8 mouse cellular contexts compared by ENCODE assay signal in genomic region chr4:127024240-127024639, GRCm38 (mm10). TPM values are rescaled to one million over a fixed set of nuclear protein-coding genes. Genes with fewer than 3 reads are reported as not detected.
DNase-seq lines count a peak whose midpoint lies in the region; ATAC-seq lines count a peak whose summit lies in the region.

No protein-coding gene starts in this region.

- H3K9ac ChIP-seq in kidney, embryonic 14.5 days (ENCODE audit: low read depth, low read length), result peak overlapping the region; percentile 100; the same call in 1 of the 2 replicates
- H3K9ac ChIP-seq in intestine, embryonic 14.5 days (ENCODE audit: low read length), result peak overlapping the region; percentile 99

- no peak for DNase-seq in kidney, postnatal 36 days
- DNase-seq in embryonic facial prominence, embryonic 10.5 days (ENCODE audit: low spot score), result no peak
- no peak for DNase-seq in intestine, embryonic 14.5 days (ENCODE audit: low spot score)
- DNase-seq in naive thymus-derived CD4-positive, alpha-beta T cell, adult 2 months (ENCODE audit: low read depth), result peak; percentile 21
- no peak for DNase-seq in layer of hippocampus, postnatal 36 days
- no peak for DNase-seq in right cerebral cortex, postnatal 25 days
- no peak for DNase-seq in right cerebral cortex, adult 2 months (ENCODE audit: low spot score in 2 of 2)

- no peak overlapping the region for H3K27ac ChIP-seq in kidney, embryonic 14.5 days (ENCODE audit: low read depth, low read length)
- no peak overlapping the region for H3K27ac ChIP-seq in embryonic facial prominence, embryonic 10.5 days (replicated peaks)
- no peak overlapping the region for H3K27ac ChIP-seq in intestine, embryonic 14.5 days (ENCODE audit: low read depth)

- peaks cover 16% of the 10 kb centered on the region for H3K4me1 ChIP-seq in kidney, embryonic 14.5 days (ENCODE audit: control insufficient read depth, insufficient read depth, low read length)
- H3K4me1 ChIP-seq in embryonic facial prominence, embryonic 10.5 days, result peaks cover 25% of the 10 kb centered on the region
- H3K4me1 ChIP-seq in intestine, embryonic 14.5 days (replicated peaks; ENCODE audit: control insufficient read depth, insufficient read depth, low read length), result peaks cover 17% of the 10 kb centered on the region

- 33% methylated on average over 1 of the region's 1 CpGs for WGBS in kidney, embryonic 14.5 days
- 85% methylated on average over 1 of the region's 1 CpGs for WGBS in embryonic facial prominence, embryonic 10.5 days
- 25% methylated on average over 1 of the region's 1 CpGs for WGBS in intestine, embryonic 14.5 days

- ATAC-seq in kidney, embryonic 14.5 days (ENCODE audit: low FRiP score, low TSS enrichment), result no peak
- no peak for ATAC-seq in intestine, embryonic 14.5 days (replicated peaks; ENCODE audit: low FRiP score, low TSS enrichment, low read depth)

- no peaks in the 10 kb centered on the region for H3K9me3 ChIP-seq in kidney, embryonic 14.5 days (ENCODE audit: control insufficient read depth, low read length)
- no peaks in the 10 kb centered on the region for H3K9me3 ChIP-seq in embryonic facial prominence, embryonic 10.5 days
- H3K9me3 ChIP-seq in intestine, embryonic 14.5 days (ENCODE audit: control insufficient read depth, low read length), result no peaks in the 10 kb centered on the region

- H3K4me2 ChIP-seq in kidney, embryonic 14.5 days (replicated peaks; ENCODE audit: low read depth, low read length), result peak overlapping the region; percentile 63
- H3K4me2 ChIP-seq in intestine, embryonic 14.5 days (ENCODE audit: low read length), result peak overlapping the region; percentile 75

- peaks cover 63% of the 10 kb centered on the region for H3K36me3 ChIP-seq in kidney, embryonic 14.5 days (ENCODE audit: control insufficient read depth, insufficient read depth, low read length)
- H3K36me3 ChIP-seq in embryonic facial prominence, embryonic 10.5 days (replicated peaks), result peaks cover 77% of the 10 kb centered on the region
- peaks cover 67% of the 10 kb centered on the region for H3K36me3 ChIP-seq in intestine, embryonic 14.5 days (ENCODE audit: control insufficient read depth, insufficient read depth, low read length)

- H3K4me3 ChIP-seq in kidney, embryonic 14.5 days (ENCODE audit: low read length), result peak overlapping the region; percentile 100
- peak overlapping the region; percentile 95 for H3K4me3 ChIP-seq in embryonic facial prominence, embryonic 10.5 days
- H3K4me3 ChIP-seq in intestine, embryonic 14.5 days (ENCODE audit: low read depth, low read length), result peak overlapping the region; percentile 98

- H3K27me3 ChIP-seq in kidney, embryonic 14.5 days (ENCODE audit: control insufficient read depth, insufficient read depth, low read length), result no peaks in the 10 kb centered on the region
- no peaks in the 10 kb centered on the region for H3K27me3 ChIP-seq in embryonic facial prominence, embryonic 10.5 days (replicated peaks; ENCODE audit: low read depth, poor library complexity, severe bottlenecking)
- no peaks in the 10 kb centered on the region for H3K27me3 ChIP-seq in intestine, embryonic 14.5 days (replicated peaks; ENCODE audit: control insufficient read depth, insufficient read depth, low read length)

RNA-seq across cellular contexts. Expression of gene Sfpq, which starts 3.1 kb away (rescaled TPM):
- 152 and 179 TPM in 2 replicates for polyA plus RNA-seq in kidney, embryonic 14.5 days (2014; fragmentation: Nextera tagmentation; extraction: Ambion mirVana)
- polyA plus RNA-seq in embryonic facial prominence, embryonic 10.5 days (2016; fragmentation: Nextera tagmentation; extraction: Ambion mirVana), result 111 and 120 TPM in 2 replicates
- polyA plus RNA-seq in intestine, embryonic 14.5 days (2014; fragmentation: Nextera tagmentation; extraction: Ambion mirVana), result 98.7 and 113 TPM in 2 replicates
- total RNA-seq in layer of hippocampus, postnatal 36 days (2021), result 100 to 1,000 TPM; 265 to 324 TPM

RNA-seq across cellular contexts. Expression of gene Zmym1, which starts 36.7 kb away (rescaled TPM):
- 15.6 and 26.5 TPM in 2 replicates for polyA plus RNA-seq in kidney, embryonic 14.5 days (2014; fragmentation: Nextera tagmentation; extraction: Ambion mirVana)
- 35.9 and 37.1 TPM in 2 replicates for polyA plus RNA-seq in embryonic facial prominence, embryonic 10.5 days (2016; fragmentation: Nextera tagmentation; extraction: Ambion mirVana)
- polyA plus RNA-seq in intestine, embryonic 14.5 days (2014; fragmentation: Nextera tagmentation; extraction: Ambion mirVana), result 22.6 and 22.8 TPM in 2 replicates
- total RNA-seq in layer of hippocampus, postnatal 36 days (2021), result 10 to 100 TPM; 13.6 to 14.1 TPM

RNA-seq across cellular contexts. Expression of gene Zmym6, which starts 52.9 kb away (rescaled TPM):
- polyA plus RNA-seq in kidney, embryonic 14.5 days (2014; fragmentation: Nextera tagmentation; extraction: Ambion mirVana), result 14.4 and 20.4 TPM in 2 replicates
- 24.0 and 25.5 TPM in 2 replicates for polyA plus RNA-seq in embryonic facial prominence, embryonic 10.5 days (2016; fragmentation: Nextera tagmentation; extraction: Ambion mirVana)
- 20.3 and 25.2 TPM in 2 replicates for polyA plus RNA-seq in intestine, embryonic 14.5 days (2014; fragmentation: Nextera tagmentation; extraction: Ambion mirVana)
- 10 to 100 TPM; 45.2 to 51.2 TPM for total RNA-seq in layer of hippocampus, postnatal 36 days (2021)

RNA-seq across cellular contexts. Expression of gene Zmym4, which starts 56.3 kb away (rescaled TPM):
- 27.6 and 28.9 TPM in 2 replicates for polyA plus RNA-seq in kidney, embryonic 14.5 days (2014; fragmentation: Nextera tagmentation; extraction: Ambion mirVana)
- polyA plus RNA-seq in embryonic facial prominence, embryonic 10.5 days (2016; fragmentation: Nextera tagmentation; extraction: Ambion mirVana), result 28.0 and 29.0 TPM in 2 replicates
- polyA plus RNA-seq in intestine, embryonic 14.5 days (2014; fragmentation: Nextera tagmentation; extraction: Ambion mirVana), result 17.3 and 23.4 TPM in 2 replicates
- total RNA-seq in layer of hippocampus, postnatal 36 days (2021), result 10 to 100 TPM; 51.2 to 54.5 TPM
